Mouse (Mus musculus): ENCODE measurements around the gene Fabp6. TPM values are rescaled to one million over a fixed set of nuclear protein-coding genes. Genes with fewer than 3 reads are reported as not detected.

Fabp6 gene
- polyA plus RNA-seq, 1 experiment from 2014 or later, result not detected

GRCm38 (mm10) chr11:43559515-43560292 lies 41.6 kb downstream of the Fabp6 start:
- H3K4me3 ChIP-seq, result no peak overlapping the region
- 45% methylated on average over 6 of the region's 6 CpGs for WGBS (ENCODE audit: insufficient replicate concordance)
- H3K9me3 ChIP-seq (replicated peaks), result no peaks in the 10 kb centered on the region
- H3K4me1 ChIP-seq, result peaks cover 11% of the 10 kb centered on the region; the same call in 1 of the 2 replicates
- peaks cover 16% of the 10 kb centered on the region for H3K36me3 ChIP-seq
- no peak overlapping the region for H3K4me2 ChIP-seq
- no peaks in the 10 kb centered on the region for H3K27me3 ChIP-seq (replicated peaks)
- H3K9ac ChIP-seq, result no peak overlapping the region
- H3K27ac ChIP-seq, result no peak overlapping the region
- ATAC-seq, result no peak

DNA sequence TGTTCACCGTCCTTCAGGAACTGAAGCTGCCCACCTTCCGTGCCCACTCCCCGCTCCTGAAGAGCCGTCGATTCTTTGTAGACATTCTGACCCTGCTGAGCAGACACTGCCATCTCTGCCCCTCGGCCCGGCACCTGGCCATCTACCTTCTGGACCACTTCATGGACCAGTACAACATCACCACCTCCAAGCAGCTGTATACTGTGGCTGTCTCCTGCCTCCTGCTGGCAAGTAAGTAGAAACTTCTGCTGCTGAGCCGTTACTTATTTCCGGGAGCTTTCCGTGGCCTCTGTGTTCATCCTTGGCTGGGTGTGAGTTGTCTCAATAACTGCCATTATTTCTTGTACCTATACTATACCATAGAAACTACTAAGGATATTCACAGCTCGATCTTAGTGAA lies 44.8 kb downstream of the Fabp6 start:
- H3K4me1 ChIP-seq, result peaks cover 12% of the 10 kb centered on the region
- H3K36me3 ChIP-seq, result peaks cover 16% of the 10 kb centered on the region
- no peak overlapping the region for H3K9ac ChIP-seq
- no peak overlapping the region for H3K4me2 ChIP-seq
- ATAC-seq, result no peak
- H3K27ac ChIP-seq, result no peak overlapping the region
- H3K4me3 ChIP-seq, result no peak overlapping the region
- 73% methylated on average over 11 of the region's 11 CpGs for WGBS (ENCODE audit: insufficient replicate concordance)
- no peaks in the 10 kb centered on the region for H3K27me3 ChIP-seq (replicated peaks)
- H3K9me3 ChIP-seq (replicated peaks), result no peaks in the 10 kb centered on the region

DNA sequence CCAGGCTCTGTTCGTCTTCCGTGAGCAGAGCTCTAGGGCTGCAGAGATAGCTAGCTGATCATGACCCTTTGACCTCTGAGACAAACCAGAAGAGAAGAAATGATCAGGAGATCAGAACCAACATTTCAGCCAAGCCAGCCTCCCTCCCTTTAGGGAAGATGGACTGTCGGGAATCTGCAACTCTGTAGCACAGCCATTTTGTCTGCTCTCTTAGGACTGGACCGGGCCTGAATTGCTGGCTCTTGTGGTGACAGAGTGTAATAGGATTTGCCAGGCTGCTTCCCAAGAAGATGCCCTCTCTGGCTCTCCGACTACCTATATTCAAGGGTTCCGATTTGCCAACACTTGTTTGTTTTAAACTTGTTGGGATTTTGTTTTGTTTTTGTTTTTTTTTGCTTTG lies 48.7 kb downstream of the Fabp6 start:
- Histone ChIP-seq H3K9me3 (replicated peaks) (no peaks in the 10 kb centered on the region), H3K27ac (no peak overlapping the region), H3K4me3 (no peak overlapping the region), H3K27me3 (replicated peaks) (no peaks in the 10 kb centered on the region), H3K36me3 (peaks cover 4% of the 10 kb centered on the region; the same call in 1 of the 2 replicates), H3K9ac (no peak overlapping the region), H3K4me1 (peaks cover 36% of the 10 kb centered on the region), H3K4me2 (no peak overlapping the region)
- 68% methylated on average over 6 of the region's 6 CpGs for WGBS (ENCODE audit: insufficient replicate concordance)
- no peak for ATAC-seq

DNA sequence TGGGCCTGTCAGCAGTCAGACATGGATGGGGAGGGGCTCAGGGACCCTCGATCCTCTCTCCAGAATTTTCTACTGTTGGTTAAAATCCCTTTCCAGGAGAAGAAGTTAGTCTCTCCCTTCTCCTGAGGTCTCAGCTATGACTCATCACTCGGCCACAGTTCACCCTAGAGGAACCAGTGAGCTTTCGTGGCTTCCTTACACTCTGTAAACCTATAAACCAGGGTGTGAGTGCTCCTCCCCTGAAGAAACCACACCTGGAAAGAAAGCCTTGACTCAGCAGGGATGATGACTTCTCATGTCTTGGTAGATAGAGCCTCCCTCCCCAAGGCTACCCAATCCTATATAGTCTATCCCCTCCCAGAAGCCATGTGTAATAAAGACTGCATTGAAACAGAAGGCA lies 49.6 kb downstream of the Fabp6 start:
- Histone ChIP-seq H3K4me2 (no peak overlapping the region), H3K4me3 (no peak overlapping the region), H3K27ac (no peak overlapping the region), H3K9me3 (replicated peaks) (no peaks in the 10 kb centered on the region), H3K36me3 (no peaks in the 10 kb centered on the region), H3K9ac (no peak overlapping the region), H3K4me1 (peaks cover 36% of the 10 kb centered on the region), H3K27me3 (replicated peaks) (no peaks in the 10 kb centered on the region)
- ATAC-seq, result no peak
- WGBS (ENCODE audit: insufficient replicate concordance), result 51% methylated on average over 3 of the region's 3 CpGs

DNA sequence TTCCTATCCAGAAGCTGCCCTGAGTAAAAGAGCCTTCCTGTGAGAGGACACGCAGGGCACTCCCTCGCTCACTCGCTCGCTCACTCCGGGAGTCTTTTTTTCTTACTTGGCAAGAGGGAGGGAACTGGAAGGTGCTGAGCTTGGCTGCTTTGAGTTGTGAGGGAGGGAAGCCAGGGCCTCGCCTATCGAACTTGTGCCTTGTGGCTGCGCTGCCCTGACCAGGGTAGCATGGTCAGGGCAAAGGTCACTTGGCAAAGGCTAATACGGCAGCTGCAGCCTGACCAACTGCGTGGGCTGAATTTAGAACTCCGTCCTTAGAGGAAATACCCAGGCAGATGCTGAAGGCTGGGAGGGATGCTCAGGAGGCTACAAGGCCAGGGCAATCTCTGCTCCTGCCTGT lies 51.6 kb downstream of the Fabp6 start:
- no peaks in the 10 kb centered on the region for H3K9me3 ChIP-seq (replicated peaks)
- ATAC-seq, result peak; percentile 55
- no peaks in the 10 kb centered on the region for H3K27me3 ChIP-seq (replicated peaks)
- no peak overlapping the region for H3K9ac ChIP-seq
- peaks cover 43% of the 10 kb centered on the region for H3K4me1 ChIP-seq
- no peak overlapping the region for H3K4me3 ChIP-seq
- H3K36me3 ChIP-seq, result no peaks in the 10 kb centered on the region
- WGBS (ENCODE audit: insufficient replicate concordance), result 65% methylated on average over 11 of the region's 11 CpGs
- H3K27ac ChIP-seq, result peak overlapping the region; percentile 36; the same call in 1 of the 2 replicates
- no peak overlapping the region for H3K4me2 ChIP-seq

GRCm38 (mm10) chr11:43548657-43549435 lies 52.5 kb downstream of the Fabp6 start:
- H3K9ac ChIP-seq, result no peak overlapping the region
- H3K4me3 ChIP-seq, result no peak overlapping the region
- peaks cover 51% of the 10 kb centered on the region for H3K4me1 ChIP-seq
- 44% methylated on average over 12 of the region's 12 CpGs for WGBS (ENCODE audit: insufficient replicate concordance)
- no peaks in the 10 kb centered on the region for H3K36me3 ChIP-seq
- no peak overlapping the region for H3K4me2 ChIP-seq
- no peak for ATAC-seq
- no peaks in the 10 kb centered on the region for H3K9me3 ChIP-seq (replicated peaks)
- peak overlapping the region; percentile 58; the same call in 1 of the 2 replicates for H3K27ac ChIP-seq
- no peaks in the 10 kb centered on the region for H3K27me3 ChIP-seq (replicated peaks)

GRCm38 (mm10) chr11:43548148-43548547 lies 53.2 kb downstream of the Fabp6 start:
- ATAC-seq, result no peak
- no peaks in the 10 kb centered on the region for H3K36me3 ChIP-seq
- no peak overlapping the region for H3K4me2 ChIP-seq
- peak overlapping the region; percentile 58; the same call in 1 of the 2 replicates for H3K27ac ChIP-seq
- WGBS (ENCODE audit: insufficient replicate concordance), result 48% methylated on average over 7 of the region's 7 CpGs
- H3K9me3 ChIP-seq (replicated peaks), result no peaks in the 10 kb centered on the region
- no peak overlapping the region for H3K9ac ChIP-seq
- H3K4me3 ChIP-seq, result no peak overlapping the region
- H3K27me3 ChIP-seq (replicated peaks), result no peaks in the 10 kb centered on the region
- H3K4me1 ChIP-seq, result peaks cover 58% of the 10 kb centered on the region

DNA sequence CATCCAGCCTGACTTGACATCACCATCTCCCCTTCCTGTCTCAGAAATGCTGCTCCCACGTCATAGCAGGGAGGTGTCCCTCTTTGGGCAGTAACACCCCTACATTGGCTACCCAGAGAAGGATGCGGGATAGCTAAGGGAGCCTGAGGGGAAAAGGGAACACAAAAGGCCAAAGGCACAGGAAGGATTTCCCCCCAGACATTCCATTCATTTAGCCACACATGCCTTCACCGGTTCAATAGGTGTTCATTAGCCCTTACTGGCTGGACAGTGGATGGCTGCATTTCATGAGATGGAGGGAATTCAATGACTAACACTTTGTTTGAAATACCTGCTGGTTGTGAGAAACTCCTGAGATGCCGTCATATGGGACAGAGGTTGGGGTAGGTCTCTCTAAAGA lies 54.7 kb downstream of the Fabp6 start:
- Histone ChIP-seq H3K27ac (no peak overlapping the region), H3K4me1 (peaks cover 58% of the 10 kb centered on the region), H3K27me3 (replicated peaks) (no peaks in the 10 kb centered on the region), H3K36me3 (no peaks in the 10 kb centered on the region), H3K9ac (no peak overlapping the region), H3K9me3 (replicated peaks) (no peaks in the 10 kb centered on the region), H3K4me2 (no peak overlapping the region), H3K4me3 (no peak overlapping the region)
- no peak for ATAC-seq
- WGBS (ENCODE audit: insufficient replicate concordance), result 77% methylated on average over 4 of the region's 4 CpGs

Other genes with a start within 250 kb of the Fabp6 start
- 57.5 and 63.6 TPM in 2 replicates for gene Pttg1, start 175.3 kb downstream of the Fabp6 start, polyA plus RNA-seq (2016; fragmentation: Nextera tagmentation; extraction: Ambion mirVana)
- 31.6 and 32.3 TPM in 2 replicates for gene Slu7, start 167.8 kb downstream of the Fabp6 start, polyA plus RNA-seq (2016; fragmentation: Nextera tagmentation; extraction: Ambion mirVana)
- 0.29 and 0.42 TPM in 2 replicates for gene C1qtnf2, start 127.3 kb downstream of the Fabp6 start, polyA plus RNA-seq (2016; fragmentation: Nextera tagmentation; extraction: Ambion mirVana)
- gene Ccnjl, start 72.8 kb downstream of the Fabp6 start, polyA plus RNA-seq (2016; fragmentation: Nextera tagmentation; extraction: Ambion mirVana), result 5.4 and 5.6 TPM in 2 replicates
- 1.0 and 1.4 TPM in 2 replicates for gene 4933415A04Rik, start 14.5 kb downstream of the Fabp6 start, polyA plus RNA-seq (2016; fragmentation: Nextera tagmentation; extraction: Ambion mirVana)
- 24.9 and 26.4 TPM in 2 replicates for gene Pwwp2a, start 80.5 kb upstream of the Fabp6 start, polyA plus RNA-seq (2016; fragmentation: Nextera tagmentation; extraction: Ambion mirVana)
- 45.9 and 48.0 TPM in 2 replicates for gene Ttc1, start 146.5 kb upstream of the Fabp6 start, polyA plus RNA-seq (2016; fragmentation: Nextera tagmentation; extraction: Ambion mirVana)

Data from liver, embryonic 12.5 days (tissue).